In the genomic region with DNA sequence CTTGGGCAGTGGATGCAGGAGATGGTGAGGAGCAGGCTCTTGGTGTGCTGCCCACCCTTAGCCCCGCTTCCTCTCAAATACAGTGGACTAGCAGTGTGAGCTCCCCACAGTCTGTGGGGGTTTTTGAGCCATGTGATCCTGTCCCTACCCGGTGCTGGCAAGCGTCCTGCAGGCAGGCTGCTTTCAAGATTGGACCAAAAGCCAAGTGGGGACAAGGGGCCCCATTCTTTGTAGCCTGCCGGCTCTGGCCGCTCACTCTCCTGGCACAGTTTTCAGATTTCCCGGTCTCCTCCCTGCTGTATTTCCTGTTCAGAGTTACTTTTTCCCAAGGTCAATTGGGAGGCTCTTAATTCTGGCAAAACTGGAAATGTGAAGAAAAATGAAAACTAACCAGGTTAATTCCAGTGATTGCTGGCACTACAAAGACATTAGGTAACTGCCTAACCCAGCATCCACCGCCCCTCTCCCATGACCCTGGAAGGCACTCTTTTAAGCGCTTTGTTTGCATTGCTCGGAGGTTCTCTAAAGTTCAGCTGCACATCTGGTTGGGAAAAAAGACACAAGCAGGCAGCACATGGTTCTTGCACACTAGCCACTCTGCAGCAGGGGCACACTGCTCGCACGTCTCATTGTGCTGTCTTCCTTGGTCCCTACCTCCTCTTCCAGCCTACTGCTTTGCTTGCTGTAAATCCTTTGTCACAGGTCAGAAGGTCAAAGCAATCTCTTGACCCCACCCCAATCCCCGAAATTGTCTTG, we compare ENCODE assay signal across 8 mouse cellular contexts.
DNase-seq lines count a peak whose midpoint lies in the region; ATAC-seq lines count a peak whose summit lies in the region.

No protein-coding gene starts in this region.

- H3K27ac ChIP-seq in heart, embryonic 10.5 days, result peak overlapping the region; percentile 67
- H3K27ac ChIP-seq in lung, embryonic 16.5 days (ENCODE audit: low read length), result peak overlapping the region; percentile 88

- peaks cover 16% of the 10 kb centered on the region for H3K4me1 ChIP-seq in heart, embryonic 10.5 days
- peaks cover 21% of the 10 kb centered on the region for H3K4me1 ChIP-seq in lung, embryonic 16.5 days (replicated peaks; ENCODE audit: control insufficient read depth, insufficient read depth, low read length)

- 43% methylated on average over 12 of the region's 12 CpGs for WGBS in heart, embryonic 10.5 days
- WGBS in lung, embryonic 16.5 days, result 13% methylated on average over 12 of the region's 12 CpGs

- peak overlapping the region; percentile 11; the same call in 1 of the 2 replicates for H3K9ac ChIP-seq in lung, embryonic 16.5 days (ENCODE audit: low read length)

- ATAC-seq in lung, embryonic 16.5 days (ENCODE audit: low read depth), result peak; percentile 84

- H3K4me2 ChIP-seq in lung, embryonic 16.5 days (ENCODE audit: low read depth, low read length), result peak overlapping the region; percentile 37

- no peaks in the 10 kb centered on the region for H3K36me3 ChIP-seq in heart, embryonic 10.5 days
- H3K36me3 ChIP-seq in lung, embryonic 16.5 days (ENCODE audit: control insufficient read depth, insufficient read depth, low read length), result no peaks in the 10 kb centered on the region

- H3K27me3 ChIP-seq in heart, embryonic 10.5 days (ENCODE audit: insufficient read depth, poor library complexity, severe bottlenecking), result no peaks in the 10 kb centered on the region
- no peaks in the 10 kb centered on the region for H3K27me3 ChIP-seq in lung, embryonic 16.5 days (ENCODE audit: control insufficient read depth, insufficient read depth, low read depth, low read length)

- H3K9me3 ChIP-seq in heart, embryonic 10.5 days, result no peaks in the 10 kb centered on the region
- no peaks in the 10 kb centered on the region for H3K9me3 ChIP-seq in lung, embryonic 16.5 days (ENCODE audit: control insufficient read depth, low read length)

- DNase-seq in layer of hippocampus, adult 11-12 months (ENCODE audit: low spot score), result peak; percentile 47
- DNase-seq in layer of hippocampus, adult 9-10 months (ENCODE audit: low spot score), result no peak
- peak; percentile 26 to 54 for DNase-seq in cerebellum, postnatal 25 days
- no peak for DNase-seq in heart, embryonic 10.5 days (ENCODE audit: low spot score)
- DNase-seq in kidney, postnatal 14 days, result peak; percentile 64
- peak; percentile 44 for DNase-seq in testis, postnatal 14 days (ENCODE audit: low spot score)
- DNase-seq in urinary bladder, adult 2 months (ENCODE audit: low spot score), result no peak

- no peak overlapping the region for H3K4me3 ChIP-seq in heart, embryonic 10.5 days
- H3K4me3 ChIP-seq in lung, embryonic 16.5 days (ENCODE audit: low read length), result no peak overlapping the region

Comparison
In these comparisons a context has a peak if more than half of its experiments do, and no peak if none do; other contexts are left out.
1. DNase-seq: peak in layer of hippocampus, adult 11-12 months (single experiment), cerebellum, postnatal 25 days (2 of 2), kidney, postnatal 14 days (single experiment) and testis, postnatal 14 days (single experiment); none in layer of hippocampus, adult 9-10 months (single experiment), heart, embryonic 10.5 days (single experiment) and urinary bladder, adult 2 months (single experiment).